Mouse (Mus musculus) megakaryocyte-erythroid progenitor cell, adult 5-6 weeks (primary cell): Measurements from ENCODE around the gene Smarcd3. TPM values are rescaled to one million over a fixed set of nuclear protein-coding genes. Genes with fewer than 3 reads are reported as not detected.

Experiments used
- ATAC-seq: replicated peaks from 2 replicates; pipeline ENCODE4 v1.8.0; 2016; ENCODE audit warnings: mild to moderate bottlenecking, inconsistent platforms; ENCODE audit not compliant: severe bottlenecking, poor library complexity, low FRiP score, low TSS enrichment
- total RNA-seq, 2 experiments: library from RNA; stranded (forward) in 1 of 2; stranded (reverse) in 1 of 2; fragments of 200-1000, 215-1000 nt in 1 of 2; fragments of >200 nt in 1 of 2; fragmentation: Nextera tagmentation in 1 of 2; gene quantifications; 2 replicates each; pipeline ENCODE4 v1.2.3; 2014 to 2017

Gene Smarcd3
- total RNA-seq (2014; fragmentation: Nextera tagmentation): not detected in 2 replicates
- not detected in 2 replicates for total RNA-seq (2017)

DNA sequence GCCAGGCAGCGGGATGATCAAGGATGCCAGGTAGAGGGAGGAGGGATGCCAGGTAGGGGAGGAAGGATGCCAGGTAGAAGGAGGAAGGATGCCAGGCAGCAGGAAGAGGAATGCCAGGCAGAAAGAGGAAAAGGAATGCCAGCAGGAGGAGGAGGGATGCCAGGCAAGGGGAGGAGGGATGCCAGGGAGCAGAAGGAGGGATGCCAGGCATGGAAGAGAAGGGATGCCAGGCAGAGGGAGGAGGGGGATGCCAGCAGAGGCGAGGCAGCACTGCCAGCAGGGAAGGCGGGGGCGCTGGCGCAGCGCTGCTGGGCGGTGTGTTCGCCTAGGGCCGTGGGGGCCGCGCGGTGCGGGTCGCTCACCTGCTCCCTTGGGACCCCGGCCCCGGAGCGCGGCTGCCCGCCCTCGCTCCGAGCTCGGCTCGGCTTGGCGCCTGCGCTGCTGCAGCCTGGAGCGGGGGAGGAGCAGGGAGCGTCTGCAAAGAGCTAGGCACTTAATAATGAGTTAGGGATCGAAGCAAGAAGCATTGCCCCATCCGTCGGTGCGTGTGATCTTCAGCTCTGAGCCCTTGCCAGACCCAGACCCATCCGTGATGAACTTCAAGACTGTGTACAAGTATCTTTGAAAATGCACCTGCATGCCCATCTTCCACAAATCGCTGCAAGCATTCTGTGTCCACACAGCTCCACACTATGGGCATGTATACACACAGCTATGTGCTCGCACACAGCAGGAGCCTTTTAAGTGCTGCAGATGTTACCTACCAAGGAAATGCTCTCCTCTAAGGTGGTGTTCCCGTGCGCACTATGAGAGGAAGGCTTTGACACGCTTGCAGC, at the start of gene Smarcd3:
TSS of gene Smarcd3 (minus strand) at position 426 of the 836 bp plus-strand sequence.
- no peak for ATAC-seq

DNA sequence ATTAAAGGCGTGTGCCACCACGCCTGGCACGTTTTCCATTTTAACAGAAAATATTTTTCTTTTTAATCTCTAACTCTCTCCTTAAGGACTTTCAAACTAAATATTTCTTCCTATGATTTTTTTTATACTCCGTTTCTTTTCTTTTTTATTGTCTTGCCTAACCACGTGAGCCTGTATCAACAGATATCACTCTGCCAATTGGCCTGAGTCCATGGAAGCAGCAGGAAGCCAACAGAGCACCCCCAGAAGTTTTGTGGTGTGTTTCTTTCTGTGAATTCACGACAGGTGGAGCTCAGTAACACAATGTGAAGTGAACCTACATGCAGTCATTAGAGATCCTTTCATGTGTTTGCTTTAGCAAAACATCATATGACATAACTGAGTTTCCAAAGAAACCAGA, 37.2 kb upstream of the Smarcd3 start:
- peak; percentile 65; the same call in 1 of the 2 replicates for ATAC-seq

DNA sequence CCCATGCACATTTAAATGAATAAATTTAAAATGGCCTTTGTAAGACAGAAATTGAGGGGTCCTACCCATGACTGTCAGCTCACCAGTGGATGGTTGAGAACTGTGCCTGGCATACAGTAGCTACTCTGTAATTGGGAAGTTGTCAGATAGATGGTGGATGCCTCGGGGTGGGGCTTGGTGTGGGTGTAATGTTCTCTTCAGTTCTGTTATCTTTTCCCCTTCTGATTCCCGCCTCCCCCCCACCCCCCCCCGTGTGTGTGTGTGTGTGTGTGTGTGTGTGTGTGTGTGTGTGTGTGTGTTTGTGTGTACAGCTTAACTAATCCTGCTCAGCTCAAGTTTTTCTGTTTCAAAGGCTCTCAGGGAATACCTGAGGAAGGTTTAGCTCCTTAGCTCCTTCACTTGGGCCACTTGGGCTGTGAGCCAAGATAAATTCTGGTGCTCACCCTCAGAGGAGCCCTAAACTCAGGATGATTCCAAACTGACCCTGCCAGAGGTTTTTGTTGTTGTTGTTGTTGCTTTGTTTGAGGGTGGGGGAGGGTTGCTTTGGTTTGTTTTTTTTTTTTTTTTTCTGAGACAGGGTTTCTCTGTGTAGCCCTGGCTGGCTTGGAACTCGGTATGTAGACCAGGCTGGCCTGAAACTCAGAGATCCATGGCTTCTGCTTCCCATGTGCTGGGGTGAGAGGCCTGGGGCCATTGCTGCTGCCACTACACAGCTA, 35.7 kb upstream of the Smarcd3 start:
- ATAC-seq: peak; percentile 43

DNA sequence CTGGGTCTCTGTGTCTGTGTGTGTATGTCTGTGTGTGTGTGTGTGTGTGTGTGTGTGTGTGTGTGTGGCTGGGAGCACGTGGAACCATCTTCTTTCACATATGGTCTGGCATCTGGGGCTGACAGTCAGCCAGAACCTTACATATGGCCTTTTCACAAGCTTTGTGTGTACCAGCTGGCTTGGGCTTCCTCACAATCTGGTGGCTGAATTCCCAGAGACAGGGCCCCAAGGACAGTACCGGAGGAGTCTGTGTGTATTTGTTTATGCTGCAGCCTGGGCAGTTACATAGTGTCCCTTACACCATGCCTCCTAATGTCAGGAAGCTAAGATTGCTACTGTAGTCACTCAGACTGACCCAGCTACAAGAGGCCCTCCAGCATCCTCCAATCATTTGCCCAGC, 32.9 kb upstream of the Smarcd3 start:
- ATAC-seq: no peak

DNA sequence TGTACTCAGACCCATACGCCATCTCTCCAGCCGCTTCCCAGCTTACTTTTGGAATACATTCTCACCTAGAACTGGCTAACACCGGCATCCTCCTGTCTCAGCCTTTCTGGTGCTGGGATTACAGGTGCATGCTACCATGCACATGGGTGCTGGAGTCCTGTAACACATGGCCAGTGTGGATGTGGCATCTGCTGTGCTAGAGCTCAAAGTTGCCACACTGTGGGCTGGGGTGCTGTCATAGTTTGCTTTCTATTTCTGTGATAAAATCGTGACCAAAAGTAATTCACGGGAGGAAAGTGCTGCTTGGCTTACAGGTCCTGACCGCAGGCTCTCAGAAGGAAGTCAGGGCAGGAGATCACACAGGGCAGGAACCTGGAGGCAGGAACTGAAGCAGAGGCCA, 30.3 kb upstream of the Smarcd3 start:
- no peak for ATAC-seq

DNA sequence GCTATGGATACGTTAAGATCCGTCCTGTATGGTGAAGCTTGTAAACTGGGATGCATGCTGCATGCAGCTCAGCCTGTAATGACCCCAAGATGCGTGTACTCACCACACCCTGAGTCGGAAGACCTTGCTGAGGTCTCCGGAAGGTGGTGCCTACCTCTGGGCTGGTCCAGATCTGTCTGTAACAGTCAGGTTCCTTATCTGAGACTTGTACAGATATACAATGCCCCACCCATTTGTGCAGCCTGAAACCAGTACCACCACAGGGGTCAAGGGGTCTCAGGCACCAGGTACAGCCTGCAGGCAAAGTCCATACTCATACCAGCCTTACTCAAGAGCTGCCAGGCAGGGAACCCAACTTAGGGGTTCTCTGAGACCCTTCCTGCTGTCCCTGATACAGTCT, 28.6 kb upstream of the Smarcd3 start:
- ATAC-seq: no peak

DNA sequence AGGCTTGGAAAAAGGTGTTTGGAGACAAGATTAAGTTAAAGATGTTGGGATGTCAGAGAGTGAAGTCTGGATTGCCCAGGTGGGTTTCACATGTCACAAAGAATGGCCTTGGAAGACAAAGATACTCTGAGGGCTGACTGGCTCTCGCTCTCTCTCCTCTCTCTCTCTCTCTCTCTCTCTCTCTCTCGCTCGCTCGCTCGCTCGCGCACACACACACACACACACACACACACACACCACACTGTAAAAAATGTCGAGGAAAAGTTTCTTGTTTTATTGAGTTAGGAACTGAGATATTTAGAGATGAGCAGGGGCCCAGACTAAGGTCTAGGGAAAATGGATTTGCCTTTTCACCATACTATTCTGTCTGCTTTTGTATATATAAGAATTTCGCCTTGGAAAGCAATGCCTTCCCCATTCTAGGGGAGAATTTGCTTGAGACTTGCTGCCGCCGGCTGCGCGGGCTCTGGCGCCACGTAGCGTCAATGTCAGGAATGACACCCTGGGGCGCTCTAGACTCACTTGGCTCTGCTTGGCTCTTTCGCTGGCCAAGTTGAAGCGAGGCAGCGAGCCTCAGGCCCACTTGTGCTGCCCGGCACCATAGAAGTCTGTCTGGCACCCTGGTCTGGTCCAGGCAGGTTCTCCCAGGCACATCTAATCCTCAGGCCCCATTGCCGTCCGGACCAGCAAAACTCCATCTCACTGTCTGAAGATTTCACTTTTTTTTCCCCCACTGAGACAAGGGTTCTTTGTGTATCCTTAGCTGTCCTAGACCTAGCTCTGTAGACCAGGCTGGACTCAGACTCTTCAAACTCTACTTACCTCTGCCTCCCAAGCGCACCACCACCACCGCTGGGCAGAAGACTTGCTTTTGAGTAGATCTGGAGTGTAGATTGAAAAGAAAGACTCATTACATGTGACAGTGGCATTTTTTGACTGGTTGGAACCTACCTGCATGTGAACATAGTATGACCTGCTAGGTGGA, 27.8 kb upstream of the Smarcd3 start:
- peak; percentile 79 for ATAC-seq

DNA sequence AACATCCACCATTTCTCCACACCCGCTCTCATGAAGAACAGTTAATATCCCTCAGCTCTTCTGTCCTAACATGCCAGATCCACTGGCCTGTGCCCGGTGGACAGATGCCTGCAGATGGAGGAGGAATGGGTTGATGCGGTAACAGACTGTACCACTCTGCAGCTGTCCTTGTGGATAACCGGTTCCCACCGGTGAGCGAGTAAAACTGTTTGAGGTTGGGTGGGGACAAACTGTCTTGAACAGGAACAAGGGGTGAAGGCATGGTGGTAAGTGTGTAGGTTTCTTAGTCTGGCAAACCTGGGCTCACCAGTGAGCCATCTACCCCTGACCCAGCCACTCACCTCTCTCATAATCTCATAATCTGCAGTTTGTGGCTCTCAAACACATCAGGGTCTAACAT, 27.1 kb upstream of the Smarcd3 start:
- no peak for ATAC-seq

DNA sequence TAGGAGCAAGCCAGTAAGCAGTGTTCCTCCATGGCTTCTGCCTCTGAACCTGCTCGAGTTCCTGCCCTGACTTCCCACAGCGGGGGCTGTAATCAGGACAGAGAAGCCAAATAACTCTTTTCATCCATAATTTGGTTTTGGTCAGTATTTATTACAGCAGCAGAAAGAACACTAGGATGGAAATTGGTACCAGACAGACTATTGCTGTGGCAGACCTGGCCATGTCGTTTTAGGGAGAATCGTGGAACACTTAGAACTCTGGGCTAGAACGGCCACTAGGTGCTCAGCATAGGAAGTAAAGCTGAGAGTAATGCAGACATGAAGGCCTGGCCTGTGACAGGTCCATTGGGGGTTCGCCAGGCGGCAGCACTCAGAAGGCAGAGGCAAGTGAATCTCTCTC, 25.5 kb upstream of the Smarcd3 start:
- ATAC-seq: no peak

DNA sequence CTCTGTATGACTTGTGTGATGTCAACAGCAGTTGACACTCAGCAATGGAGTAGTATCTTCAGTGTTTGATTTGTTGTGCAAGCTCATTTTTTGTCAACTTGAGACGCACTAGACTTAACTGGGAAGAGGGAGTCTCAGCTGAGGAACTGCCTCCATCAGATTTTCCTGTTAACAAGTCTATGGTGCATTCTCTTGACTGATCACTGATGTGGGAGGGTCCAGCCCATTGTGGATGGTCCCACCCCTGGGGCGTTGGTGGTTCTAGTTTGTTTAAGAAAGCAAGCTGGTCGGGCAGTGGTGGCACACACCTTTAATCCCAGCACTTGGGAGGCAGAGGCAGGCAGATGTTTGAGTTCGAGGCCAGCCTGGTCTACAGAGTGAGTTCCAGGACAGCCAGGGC, 25.0 kb upstream of the Smarcd3 start:
- ATAC-seq: no peak

DNA sequence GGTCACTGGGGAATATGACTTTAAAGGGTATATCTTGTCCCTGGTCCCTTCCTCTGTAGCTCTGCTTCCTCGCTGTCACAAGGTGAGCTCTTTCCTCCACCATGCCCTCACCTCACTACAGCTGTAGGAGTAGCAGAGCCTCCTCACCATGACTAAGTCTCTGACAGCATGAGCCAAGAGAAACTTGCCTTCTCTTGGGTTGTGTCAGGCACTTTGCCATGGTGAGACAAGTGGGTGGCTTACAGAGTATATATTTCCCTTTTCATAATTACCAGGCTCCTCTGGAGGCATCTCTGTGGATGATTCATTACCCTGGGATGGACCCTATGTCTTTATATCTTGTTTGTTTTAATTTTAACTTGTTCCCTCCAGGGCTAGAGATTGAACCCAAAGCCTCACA, 21.2 kb upstream of the Smarcd3 start:
- no peak for ATAC-seq

DNA sequence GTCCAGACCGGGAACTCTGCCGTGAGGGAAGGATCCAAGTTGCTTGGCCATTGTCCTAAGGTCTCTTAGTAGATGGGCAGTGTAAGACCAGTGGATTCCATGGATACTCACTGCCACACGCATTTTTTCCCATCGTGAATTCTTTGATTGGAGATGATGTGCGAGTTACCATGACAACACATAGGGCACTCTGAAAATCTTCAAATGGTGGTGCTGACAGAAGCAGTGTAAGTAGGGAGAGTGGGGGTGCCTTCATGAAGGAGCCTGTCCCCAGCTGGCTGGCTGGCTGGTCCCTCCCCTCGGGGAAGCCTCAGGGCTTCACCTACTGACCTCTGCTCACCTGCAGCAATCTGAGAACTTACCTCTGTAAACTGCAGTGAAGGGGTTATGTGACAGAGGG, 14.9 kb upstream of the Smarcd3 start:
- no peak for ATAC-seq

DNA sequence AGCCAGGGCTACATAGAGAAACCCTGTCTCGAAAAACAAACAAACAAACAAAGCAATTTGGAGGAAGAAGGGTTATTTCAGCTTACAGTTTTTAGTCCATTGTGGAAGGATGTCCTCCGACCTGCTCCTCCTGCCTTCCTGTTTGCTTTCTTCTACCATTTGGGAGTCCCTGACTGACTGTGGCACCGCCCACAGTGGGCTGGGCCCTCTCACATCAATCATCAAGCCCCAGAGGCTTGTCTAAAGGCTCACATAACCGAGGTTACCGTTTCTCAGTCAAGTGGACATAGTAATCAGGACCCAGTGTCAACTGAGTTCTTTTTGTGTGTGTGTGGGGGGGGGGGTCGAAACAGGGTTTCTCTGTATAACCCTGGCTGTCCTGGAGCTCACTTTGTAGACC, 13.9 kb upstream of the Smarcd3 start:
- ATAC-seq: no peak

DNA sequence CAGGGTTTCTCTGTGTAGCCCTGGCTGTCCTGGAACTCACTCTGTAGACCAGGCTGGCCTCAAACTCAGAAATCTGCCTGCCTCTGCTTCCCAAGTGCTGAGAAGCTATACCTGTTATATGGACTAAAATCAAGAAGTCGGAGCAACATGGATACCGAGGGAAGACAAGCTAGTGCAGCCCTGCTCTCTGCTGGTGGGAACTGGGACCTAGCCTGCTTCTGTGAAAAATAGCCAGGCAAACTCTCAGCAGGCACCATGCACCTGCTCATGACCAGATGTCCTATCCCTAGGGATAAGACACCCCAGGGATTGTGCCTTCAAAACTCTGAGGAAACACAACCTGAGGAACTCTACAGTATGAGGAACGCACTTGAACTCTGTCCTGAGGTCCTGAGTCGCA, 12.8 kb upstream of the Smarcd3 start:
- ATAC-seq: no peak

DNA sequence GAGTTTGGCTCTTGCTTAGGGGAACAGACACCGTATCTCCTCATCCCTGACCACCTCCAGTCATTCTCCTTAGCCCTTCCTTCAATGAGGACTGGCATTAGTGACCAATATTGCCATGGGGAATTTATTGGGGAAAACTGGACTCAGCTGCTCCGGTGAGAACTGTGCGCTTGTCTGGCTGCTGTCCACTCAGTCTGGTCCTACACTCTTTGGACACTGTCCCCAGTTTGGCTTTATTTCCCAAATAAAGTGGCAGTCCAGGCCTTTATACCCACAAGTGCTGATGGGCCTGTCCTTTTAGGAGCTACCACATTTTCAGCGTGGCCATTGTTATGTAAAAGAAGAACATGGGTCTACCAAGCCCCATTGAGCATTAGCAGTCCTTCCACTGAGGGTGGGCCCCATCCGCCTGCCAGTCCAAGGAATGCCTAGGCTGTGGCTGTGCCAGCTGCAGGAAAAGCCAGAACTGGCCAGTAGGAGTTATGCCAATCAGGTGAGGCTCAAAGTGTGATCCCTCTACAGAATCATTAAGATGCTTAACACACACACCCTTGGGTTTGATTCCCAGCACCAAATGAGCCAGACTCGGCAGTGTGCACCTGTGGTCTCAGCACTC, 11.4 kb upstream of the Smarcd3 start:
- no peak for ATAC-seq

DNA sequence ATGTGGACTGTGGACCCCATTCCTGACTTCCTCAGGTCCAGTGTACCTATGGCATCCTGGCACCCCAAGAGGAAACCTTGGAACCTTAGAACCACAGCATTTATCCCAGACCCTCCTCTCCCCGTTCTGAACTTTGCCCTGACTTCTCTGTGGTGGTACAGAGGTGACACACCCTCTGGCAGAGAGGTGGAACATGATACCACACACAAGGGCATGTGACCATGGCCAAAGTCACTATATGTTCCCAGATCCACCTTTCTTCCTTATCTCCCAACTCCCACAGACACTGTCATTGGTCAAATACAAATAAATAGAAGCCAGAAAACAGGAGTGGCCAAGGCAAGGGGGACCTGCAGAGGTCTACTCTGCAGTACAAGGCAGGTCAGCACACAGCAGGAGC, 10.9 kb upstream of the Smarcd3 start:
- ATAC-seq: no peak

DNA sequence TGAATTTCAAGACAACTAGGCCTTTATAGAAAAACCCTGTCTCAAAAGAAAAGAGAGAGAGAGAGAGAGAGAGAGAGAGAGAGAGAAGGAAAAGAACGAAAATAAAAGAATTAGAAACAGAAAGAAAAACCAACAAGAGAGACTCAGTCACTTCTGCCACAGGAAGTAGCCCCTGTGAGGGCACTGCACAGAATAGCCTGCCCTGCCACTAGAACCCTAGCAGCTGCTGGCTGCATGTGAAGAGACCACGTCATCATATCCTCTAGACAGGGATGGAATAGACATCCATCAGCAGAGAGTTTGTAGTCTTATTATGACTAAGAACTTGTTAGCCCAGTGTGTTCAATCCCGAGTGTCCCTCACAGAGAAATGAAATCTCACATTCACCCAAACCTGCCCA, 5.5 kb upstream of the Smarcd3 start:
- ATAC-seq: no peak

DNA sequence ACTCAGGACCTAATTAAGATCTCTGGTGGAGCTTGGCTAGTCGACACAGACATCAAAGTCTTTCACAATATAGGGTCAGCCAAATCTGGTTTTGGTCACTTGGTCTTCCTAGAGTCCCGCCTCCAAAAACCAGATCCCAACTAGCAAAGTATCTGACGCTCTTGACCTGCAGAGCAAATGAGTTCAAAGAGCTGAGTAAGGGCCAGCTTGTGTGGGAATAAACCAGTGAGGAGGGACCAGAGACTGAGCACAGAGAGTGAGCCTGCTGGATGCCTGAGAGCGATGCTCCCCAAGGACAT, 560 bp upstream of the Smarcd3 start:
- no peak for ATAC-seq
